Mouse (Mus musculus) stomach, embryonic 14.5 days (tissue): ENCODE data around the gene Tdrd9. TPM values are rescaled to one million over a fixed set of nuclear protein-coding genes. Genes with fewer than 3 reads are reported as not detected.
A peak's percentile ranks its signal among the peaks of the same experiment; 100 is the strongest.

Source experiments
- ATAC-seq: fragments of 200-750 bp; cut with Nextera tagmentation; 2 replicates; pipeline ENCODE4 v1.8.0; 2017; ENCODE audit warnings: low read depth, moderate TSS enrichment; ENCODE audit not compliant: insufficient number of reproducible peaks, insufficient read depth, low FRiP score
- H3K27ac ChIP-seq: fragments of 300-500 bp; sonication (generic); 2 replicates; pipeline ENCODE4 v1.5.1; 2014; ENCODE audit warnings: mild to moderate bottlenecking, low read length, moderate library complexity, mixed read lengths
- H3K27me3 ChIP-seq: fragments of 300-500 bp; sonication (generic); 2 replicates; pipeline ENCODE4 v1.6.1; 2014; ENCODE audit warnings: low read length, control low read depth, mixed read lengths; ENCODE audit not compliant: control insufficient read depth, insufficient read depth
- H3K36me3 ChIP-seq: fragments of 300-500 bp; sonication (generic); 2 replicates; pipeline ENCODE4 v1.6.1; 2014; ENCODE audit warnings: mild to moderate bottlenecking, control low read depth, low read length, moderate library complexity, mixed read lengths; ENCODE audit not compliant: control insufficient read depth, insufficient read depth
- H3K4me1 ChIP-seq: fragments of 300-500 bp; sonication (generic); 2 replicates; pipeline ENCODE4 v1.6.1; 2014; ENCODE audit warnings: low read length, control low read depth, mixed read lengths; ENCODE audit not compliant: control insufficient read depth, insufficient read depth
- H3K4me2 ChIP-seq: fragments of 300-500 bp; sonication (generic); replicated peaks from 2 replicates; pipeline ENCODE4 v1.6.1; 2014; ENCODE audit warnings: low read depth, low read length, control low read depth
- H3K4me3 ChIP-seq: fragments of 300-500 bp; sonication (generic); 2 replicates; pipeline ENCODE4 v1.5.1; 2014; ENCODE audit warnings: low read depth, low read length, control low read depth
- H3K9ac ChIP-seq: fragments of 300-500 bp; sonication (generic); replicated peaks from 2 replicates; pipeline ENCODE4 v1.6.1; 2014; ENCODE audit warnings: low read depth, mild to moderate bottlenecking, control low read depth, low read length, moderate library complexity, mixed read lengths
- H3K9me3 ChIP-seq: fragments of 300-500 bp; sonication (generic); 2 replicates; pipeline ENCODE4 v1.6.1; 2016; ENCODE audit warnings: low read depth, low read length, control low read depth; ENCODE audit not compliant: control insufficient read depth
- WGBS: fragments of 180-500 bp; shearing (Covaris S2); extraction: QIAGEN DNeasy Blood & Tissue Kit; methylation state at CpG from one replicate; pipeline ENCODE4 v1.1.7; 2014; 5-methylcytosine and 5-hydroxymethylcytosine counted together
- polyA plus RNA-seq: library from polyadenylated mRNA; unstranded; fragments of >200 nt; fragmentation: Nextera tagmentation; extraction: Ambion mirVana; gene quantifications from 2 replicates; pipeline ENCODE4 v1.2.1, GENCODE M21; 2014

Tdrd9 gene
- polyA plus RNA-seq, 1 experiment from 2014 or later, result 0.22 TPM

DNA sequence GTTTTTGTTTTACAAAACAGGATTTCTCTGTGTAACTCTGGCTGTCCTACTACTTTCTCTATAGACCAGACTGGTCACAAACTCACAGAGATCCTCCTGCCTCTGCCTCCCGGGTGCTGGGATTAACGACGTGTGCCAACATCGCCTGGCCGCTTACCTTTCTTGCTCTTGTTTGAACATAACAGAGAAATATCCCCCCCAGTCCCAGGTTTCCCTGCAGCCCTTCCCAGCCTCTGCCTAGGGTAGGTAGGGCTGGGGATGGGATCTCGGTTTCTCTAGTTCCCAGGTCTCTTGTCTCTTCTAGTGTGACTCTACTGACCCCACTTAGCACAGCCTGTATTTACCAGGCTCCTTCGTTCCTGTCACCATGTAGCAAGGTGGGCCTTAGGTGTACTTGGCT, 28.4 kb downstream of the Tdrd9 start:
- Histone ChIP-seq H3K27ac (no peak overlapping the region), H3K27me3 (no peaks in the 10 kb centered on the region), H3K36me3 (no peaks in the 10 kb centered on the region), H3K9ac (no peak overlapping the region), H3K4me1 (no peaks in the 10 kb centered on the region), H3K4me2 (no peak overlapping the region), H3K9me3 (no peaks in the 10 kb centered on the region), H3K4me3 (no peak overlapping the region)
- 93% methylated on average over 7 of the region's 7 CpGs for WGBS
- ATAC-seq, result no peak

DNA sequence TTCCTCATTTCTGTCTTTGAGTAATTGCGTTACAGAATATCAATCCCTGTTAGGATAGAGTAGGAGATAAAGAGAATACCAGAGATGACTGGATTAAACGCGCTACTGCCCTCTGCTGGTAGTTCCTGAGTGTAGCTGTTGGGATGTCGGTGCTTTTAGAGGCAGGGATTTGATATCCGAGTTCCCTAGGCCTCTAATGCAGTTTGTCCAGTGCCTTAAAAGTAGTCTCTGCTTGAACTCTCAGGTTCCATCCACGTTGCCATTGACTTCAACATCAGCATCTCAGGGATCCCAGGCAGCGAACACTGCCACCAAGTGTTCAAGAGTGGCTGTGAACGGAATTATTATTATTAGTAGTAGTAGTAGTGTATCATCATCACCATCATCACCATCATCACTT, 29.9 kb downstream of the Tdrd9 start:
- Histone ChIP-seq H3K4me3 (no peak overlapping the region), H3K9me3 (no peaks in the 10 kb centered on the region), H3K4me2 (no peak overlapping the region), H3K9ac (no peak overlapping the region), H3K36me3 (no peaks in the 10 kb centered on the region), H3K27ac (no peak overlapping the region), H3K27me3 (no peaks in the 10 kb centered on the region), H3K4me1 (no peaks in the 10 kb centered on the region)
- 21% methylated on average over 8 of the region's 8 CpGs for WGBS
- no peak for ATAC-seq

DNA sequence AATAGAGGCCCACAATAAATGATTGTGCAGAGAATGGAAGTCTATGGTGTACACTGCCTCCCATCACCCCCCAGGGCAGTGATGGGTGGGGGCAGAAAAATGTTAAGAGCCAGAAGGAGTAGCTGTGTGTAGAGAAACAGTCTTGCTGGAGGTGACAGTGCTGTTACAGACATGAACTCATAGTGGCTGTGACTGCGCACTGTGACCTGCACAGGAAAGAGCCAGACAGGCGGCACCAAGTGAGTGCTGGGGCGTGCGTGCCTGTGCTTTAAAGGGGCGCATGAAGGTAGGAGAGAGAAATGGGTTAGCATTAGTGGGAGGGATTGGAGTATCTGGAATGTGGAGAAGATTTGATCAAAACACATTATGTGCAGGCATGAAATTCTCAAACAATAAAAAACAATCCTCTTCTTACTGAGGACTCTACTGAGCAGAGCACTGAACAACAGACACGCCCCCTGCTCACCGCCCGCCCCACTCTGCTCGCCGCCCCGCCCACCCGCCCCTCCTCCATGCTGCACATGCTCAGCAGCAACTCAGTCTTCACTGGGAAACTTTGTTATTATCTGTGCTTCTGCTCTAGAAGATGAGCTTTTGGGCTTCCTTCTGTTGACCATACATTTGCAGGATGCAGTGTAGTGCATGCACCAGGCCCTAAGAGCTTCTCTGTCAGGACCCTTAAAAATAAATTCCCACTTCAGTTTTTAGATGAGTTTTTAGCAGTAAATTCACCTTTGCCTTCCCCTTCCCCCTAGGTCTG, 41.3 kb downstream of the Tdrd9 start:
- Histone ChIP-seq H3K9ac (no peak overlapping the region), H3K36me3 (no peaks in the 10 kb centered on the region), H3K9me3 (no peaks in the 10 kb centered on the region), H3K4me3 (no peak overlapping the region), H3K4me2 (peak overlapping the region; percentile 15; the same call in 1 of the 2 replicates), H3K27me3 (no peaks in the 10 kb centered on the region), H3K4me1 (0 out of 2 replicates have a peak, but pooled peaks cover 2% of the 10 kb centered on the region), H3K27ac (no peak overlapping the region)
- peak; percentile 75; the same call in 1 of the 2 replicates for ATAC-seq
- WGBS, result 37% methylated on average over 12 of the region's 12 CpGs

DNA sequence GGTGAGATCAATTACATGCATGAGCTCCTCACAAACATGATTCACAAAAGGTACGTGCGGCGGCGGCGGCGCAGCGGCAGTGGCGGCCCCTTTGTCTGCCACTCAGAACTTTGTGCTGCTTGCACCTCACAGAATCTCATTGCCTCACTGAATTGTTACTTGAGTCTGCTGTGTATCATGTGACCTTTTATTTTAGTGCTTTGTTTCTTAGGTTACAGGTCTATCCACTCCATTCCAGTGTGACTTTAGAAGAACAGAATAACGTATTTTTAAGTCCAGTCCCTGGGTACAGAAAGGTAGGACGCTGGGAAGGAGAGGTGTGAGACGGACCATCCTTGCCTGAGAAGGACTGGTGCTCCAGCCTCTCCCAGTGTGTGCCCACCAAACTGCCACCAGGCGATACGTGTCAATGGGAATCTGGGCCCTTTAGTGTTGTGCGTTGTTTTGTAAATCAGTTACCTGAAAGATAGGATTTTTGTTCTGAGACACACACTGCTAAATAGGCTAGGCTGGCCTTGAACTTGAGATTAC, 42.0 kb downstream of the Tdrd9 start:
- H3K4me2 ChIP-seq, result peak overlapping the region; percentile 15; the same call in 1 of the 2 replicates
- 0 out of 2 replicates have a peak, but pooled peaks have one; percentile 14 for ATAC-seq
- H3K27ac ChIP-seq, result no peak overlapping the region
- 39% methylated on average over 14 of the region's 14 CpGs for WGBS
- 0 out of 2 replicates have a peak, but pooled peaks cover 2% of the 10 kb centered on the region for H3K4me1 ChIP-seq
- H3K36me3 ChIP-seq, result no peaks in the 10 kb centered on the region
- H3K9ac ChIP-seq, result no peak overlapping the region
- H3K9me3 ChIP-seq, result no peaks in the 10 kb centered on the region
- no peaks in the 10 kb centered on the region for H3K27me3 ChIP-seq
- no peak overlapping the region for H3K4me3 ChIP-seq

DNA sequence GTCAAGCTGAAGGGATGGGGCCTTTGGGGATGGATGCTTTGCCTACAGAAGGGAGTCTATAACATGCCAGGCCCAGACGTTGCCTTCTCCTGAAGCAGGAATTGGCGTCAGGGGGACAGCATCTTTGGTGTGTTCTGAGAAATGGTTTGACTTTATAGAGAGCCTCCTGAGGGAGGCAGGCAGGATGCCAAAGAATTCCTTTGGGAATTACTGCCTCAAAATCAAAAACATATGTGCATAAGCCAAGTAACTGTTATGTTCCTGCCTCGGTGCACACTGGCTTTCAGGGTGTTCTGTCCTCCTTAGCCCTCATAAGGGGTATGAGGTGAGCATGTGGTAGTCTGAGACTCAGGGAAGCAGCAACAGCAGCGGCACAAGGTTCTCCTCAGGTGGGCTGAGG, 45.0 kb downstream of the Tdrd9 start:
- Histone ChIP-seq H3K4me1 (0 out of 2 replicates have a peak, but pooled peaks cover 2% of the 10 kb centered on the region), H3K4me3 (no peak overlapping the region), H3K9ac (no peak overlapping the region), H3K9me3 (no peaks in the 10 kb centered on the region), H3K4me2 (no peak overlapping the region), H3K27me3 (no peaks in the 10 kb centered on the region), H3K27ac (no peak overlapping the region), H3K36me3 (no peaks in the 10 kb centered on the region)
- WGBS, result 68% methylated on average over 4 of the region's 4 CpGs
- ATAC-seq, result no peak

DNA sequence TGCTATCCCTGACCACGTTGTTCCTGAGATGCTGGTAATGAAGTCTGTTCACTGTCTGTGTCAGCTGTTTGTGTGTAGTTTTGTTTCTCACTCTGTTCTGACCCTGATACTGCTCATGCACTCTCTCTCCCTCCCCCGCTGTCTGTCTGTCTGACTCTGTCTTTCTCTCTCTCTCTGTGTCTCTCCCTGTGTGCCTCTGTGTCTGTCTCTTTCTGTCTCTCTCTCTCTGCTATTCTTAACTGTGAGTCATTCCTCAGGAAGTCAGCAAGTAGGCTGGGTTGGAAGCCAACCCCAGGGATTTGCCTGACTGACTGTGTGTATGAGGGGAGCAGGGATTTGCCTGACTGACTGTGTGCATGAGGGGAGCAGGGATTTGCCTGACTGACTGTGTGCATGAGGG, 51.9 kb downstream of the Tdrd9 start:
- Histone ChIP-seq H3K36me3 (no peaks in the 10 kb centered on the region), H3K4me2 (no peak overlapping the region), H3K4me1 (no peaks in the 10 kb centered on the region), H3K9me3 (peaks cover 9% of the 10 kb centered on the region; the same call in 1 of the 2 replicates), H3K27ac (no peak overlapping the region), H3K27me3 (no peaks in the 10 kb centered on the region), H3K9ac (no peak overlapping the region), H3K4me3 (no peak overlapping the region)
- no peak for ATAC-seq
- 78% methylated on average over 2 of the region's 2 CpGs for WGBS

DNA sequence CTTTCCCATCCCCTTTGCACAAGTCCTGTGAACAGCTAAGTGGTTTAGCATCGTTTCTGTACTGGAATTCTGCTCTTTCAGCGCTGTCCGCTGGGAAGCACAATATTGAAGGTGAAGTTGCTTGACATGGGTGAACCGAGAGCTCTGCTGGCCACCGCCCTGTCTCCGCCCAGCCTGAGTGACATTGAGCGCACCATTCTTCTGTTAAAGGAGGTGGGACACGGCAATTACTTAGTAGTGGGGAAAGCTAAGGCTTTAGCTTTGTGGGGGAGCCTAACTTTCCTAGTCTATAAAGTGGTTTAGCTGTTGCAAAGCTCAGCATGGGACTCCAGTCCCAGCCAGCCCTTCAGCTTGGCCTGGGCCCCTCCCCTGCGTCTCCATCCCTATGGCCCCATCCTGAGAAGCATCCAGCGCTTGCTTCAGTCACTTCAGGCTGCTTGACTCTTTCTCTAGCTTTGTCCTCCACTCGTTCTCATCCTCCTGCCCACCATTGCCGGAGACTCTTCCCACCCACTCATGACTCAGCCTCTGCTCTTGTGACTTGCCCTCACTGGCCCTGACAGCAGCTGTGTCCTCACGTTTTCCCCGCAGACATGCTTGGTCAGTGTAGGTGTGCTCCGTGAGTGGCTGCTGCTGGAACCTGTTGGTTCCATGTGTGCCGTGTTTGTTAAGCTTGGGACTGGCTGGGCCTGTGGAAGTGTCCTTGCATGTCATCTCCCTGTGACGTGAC, 53.4 kb downstream of the Tdrd9 start:
- WGBS, result 84% methylated on average over 17 of the region's 17 CpGs
- no peaks in the 10 kb centered on the region for H3K4me1 ChIP-seq
- ATAC-seq, result no peak

DNA sequence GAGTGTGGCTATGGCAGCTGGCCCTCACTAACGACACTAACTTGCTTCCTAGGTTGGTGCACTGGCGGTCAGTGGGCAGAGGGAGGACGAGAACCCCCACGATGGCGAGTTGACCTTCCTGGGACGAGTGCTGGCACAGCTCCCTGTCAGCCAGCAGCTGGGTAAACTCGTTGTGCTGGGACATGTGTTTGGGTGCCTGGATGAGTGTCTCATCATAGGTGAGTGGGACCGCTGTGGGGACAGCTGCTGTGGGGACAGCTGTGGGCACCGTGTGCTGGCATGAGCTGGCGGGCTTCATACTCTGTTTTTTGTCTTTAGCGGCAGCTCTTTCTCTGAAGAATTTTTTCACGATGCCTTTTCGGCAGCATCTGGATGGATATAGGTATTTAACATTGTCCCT, 54.1 kb downstream of the Tdrd9 start:
- 89% methylated on average over 13 of the region's 13 CpGs for WGBS
- H3K9ac ChIP-seq, result no peak overlapping the region

More for the DNA sequence above, 53.4 kb downstream of the Tdrd9 start:
- Histone ChIP-seq H3K4me3 (no peak overlapping the region), H3K27ac (no peak overlapping the region), H3K4me2 (no peak overlapping the region), H3K36me3 (no peaks in the 10 kb centered on the region), H3K9ac (no peak overlapping the region), H3K27me3 (no peaks in the 10 kb centered on the region), H3K9me3 (peaks cover 9% of the 10 kb centered on the region; the same call in 1 of the 2 replicates)

More for the DNA sequence above, 54.1 kb downstream of the Tdrd9 start:
- Histone ChIP-seq H3K9me3 (peaks cover 9% of the 10 kb centered on the region; the same call in 1 of the 2 replicates), H3K27ac (no peak overlapping the region), H3K4me3 (no peak overlapping the region), H3K27me3 (no peaks in the 10 kb centered on the region), H3K36me3 (no peaks in the 10 kb centered on the region), H3K4me1 (no peaks in the 10 kb centered on the region), H3K4me2 (no peak overlapping the region)
- ATAC-seq, result no peak
